In the genomic region with DNA sequence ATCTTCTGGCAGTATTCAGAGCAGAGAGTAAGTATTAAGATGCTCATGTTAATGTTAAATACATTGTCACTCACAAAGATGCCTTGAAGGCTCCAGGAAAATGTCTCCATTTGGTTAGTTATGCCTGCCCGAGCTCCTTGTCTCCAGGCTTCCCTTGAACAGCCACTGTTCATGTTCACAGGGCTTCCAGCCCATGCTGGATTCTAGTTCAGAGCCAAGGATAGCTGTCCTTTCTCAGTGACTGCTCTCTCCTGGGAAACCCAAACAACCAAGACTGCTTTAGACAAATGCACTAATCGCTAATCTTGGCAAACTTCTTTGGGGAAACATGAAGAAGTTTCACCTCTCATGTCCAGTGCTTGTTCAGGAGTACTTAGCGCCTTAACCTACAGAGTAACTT, we compare ENCODE assay signal across 21 mouse cellular contexts. TPM values are rescaled to one million over a fixed set of nuclear protein-coding genes. Genes with fewer than 3 reads are reported as not detected.
DNase-seq lines count a peak whose midpoint lies in the region; ATAC-seq lines count a peak whose summit lies in the region.
"Had no signal": no experiment of that assay in that cellular context is flagged by ENCODE, and none has a peak within 500 bp of the region (broad histone marks: within the 10 kb centered on the region; RNA-seq: fewer than 3 reads in every experiment).

No protein-coding gene starts in this region.

- H3K27ac ChIP-seq in hindbrain, embryonic 16.5 days (ENCODE audit: low read depth, low read length) = no peak overlapping the region
- no peak overlapping the region for H3K27ac ChIP-seq in hindbrain, embryonic 13.5 days
- H3K27ac ChIP-seq in limb, embryonic 15.5 days = 0 out of 2 replicates have a peak overlapping the region, but pooled peaks have one; percentile 27
- H3K27ac ChIP-seq in limb, embryonic 10.5 days = no peak overlapping the region
- H3K27ac ChIP-seq in neural tube, embryonic 15.5 days (replicated peaks) = no peak overlapping the region
- H3K27ac ChIP-seq: embryonic facial prominence, embryonic 13.5 days; embryonic facial prominence, embryonic 15.5 days; forebrain, embryonic 13.5 days; forebrain, embryonic 15.5 days had no signal

- H3K9ac ChIP-seq in hindbrain, embryonic 16.5 days (ENCODE audit: low read depth, low read length) = no peak overlapping the region
- H3K9ac ChIP-seq in hindbrain, embryonic 13.5 days = no peak overlapping the region
- H3K9ac ChIP-seq in limb, embryonic 15.5 days = no peak overlapping the region
- H3K9ac ChIP-seq in neural tube, embryonic 15.5 days (replicated peaks) = no peak overlapping the region
- H3K9ac ChIP-seq: embryonic facial prominence, embryonic 13.5 days; embryonic facial prominence, embryonic 15.5 days; forebrain, embryonic 13.5 days; forebrain, embryonic 15.5 days had no signal

- no peaks in the 10 kb centered on the region for H3K27me3 ChIP-seq in hindbrain, embryonic 16.5 days (replicated peaks; ENCODE audit: control insufficient read depth, insufficient read depth, low read length)
- H3K27me3 ChIP-seq in hindbrain, embryonic 13.5 days = no peaks in the 10 kb centered on the region
- H3K27me3 ChIP-seq in limb, embryonic 15.5 days = no peaks in the 10 kb centered on the region
- no peaks in the 10 kb centered on the region for H3K27me3 ChIP-seq in limb, embryonic 10.5 days (ENCODE audit: low read depth, poor library complexity, severe bottlenecking)
- no peaks in the 10 kb centered on the region for H3K27me3 ChIP-seq in neural tube, embryonic 15.5 days (replicated peaks)
- H3K27me3 ChIP-seq: embryonic facial prominence, embryonic 13.5 days; embryonic facial prominence, embryonic 15.5 days; forebrain, embryonic 13.5 days; forebrain, embryonic 15.5 days had no signal

- no peak overlapping the region for H3K4me3 ChIP-seq in hindbrain, embryonic 16.5 days (ENCODE audit: low read length)
- H3K4me3 ChIP-seq in hindbrain, embryonic 13.5 days = no peak overlapping the region
- H3K4me3 ChIP-seq in limb, embryonic 15.5 days = no peak overlapping the region
- H3K4me3 ChIP-seq in limb, embryonic 10.5 days = no peak overlapping the region
- no peak overlapping the region for H3K4me3 ChIP-seq in neural tube, embryonic 15.5 days (replicated peaks)
- H3K4me3 ChIP-seq: embryonic facial prominence, embryonic 13.5 days; embryonic facial prominence, embryonic 15.5 days; forebrain, embryonic 13.5 days; forebrain, embryonic 15.5 days had no signal

- peaks cover 40% of the 10 kb centered on the region for H3K36me3 ChIP-seq in hindbrain, embryonic 16.5 days (ENCODE audit: control insufficient read depth, insufficient read depth, low read length)
- H3K36me3 ChIP-seq in hindbrain, embryonic 13.5 days = peaks cover 86% of the 10 kb centered on the region
- peaks cover 69% of the 10 kb centered on the region for H3K36me3 ChIP-seq in limb, embryonic 15.5 days
- peaks cover 94% of the 10 kb centered on the region for H3K36me3 ChIP-seq in limb, embryonic 10.5 days
- peaks cover 73% of the 10 kb centered on the region for H3K36me3 ChIP-seq in neural tube, embryonic 15.5 days

- H3K4me1 ChIP-seq in hindbrain, embryonic 16.5 days (ENCODE audit: control insufficient read depth, insufficient read depth, low read depth, low read length) = no peaks in the 10 kb centered on the region
- no peaks in the 10 kb centered on the region for H3K4me1 ChIP-seq in hindbrain, embryonic 13.5 days (replicated peaks)
- no peaks in the 10 kb centered on the region for H3K4me1 ChIP-seq in limb, embryonic 15.5 days
- H3K4me1 ChIP-seq in limb, embryonic 10.5 days = no peaks in the 10 kb centered on the region
- no peaks in the 10 kb centered on the region for H3K4me1 ChIP-seq in neural tube, embryonic 15.5 days
- H3K4me1 ChIP-seq: embryonic facial prominence, embryonic 13.5 days; embryonic facial prominence, embryonic 15.5 days; forebrain, embryonic 13.5 days; forebrain, embryonic 15.5 days had no signal

- no peaks in the 10 kb centered on the region for H3K9me3 ChIP-seq in hindbrain, embryonic 16.5 days (ENCODE audit: control insufficient read depth, low read length)
- H3K9me3 ChIP-seq in hindbrain, embryonic 13.5 days = no peaks in the 10 kb centered on the region
- H3K9me3 ChIP-seq in limb, embryonic 15.5 days = no peaks in the 10 kb centered on the region
- H3K9me3 ChIP-seq in limb, embryonic 10.5 days (replicated peaks) = no peaks in the 10 kb centered on the region
- no peaks in the 10 kb centered on the region for H3K9me3 ChIP-seq in neural tube, embryonic 15.5 days (replicated peaks)
- H3K9me3 ChIP-seq: embryonic facial prominence, embryonic 13.5 days; embryonic facial prominence, embryonic 15.5 days; forebrain, embryonic 13.5 days; forebrain, embryonic 15.5 days had no signal

- peak; percentile 76; the same call in 1 of the 2 replicates for ATAC-seq in hindbrain, embryonic 16.5 days
- ATAC-seq in hindbrain, embryonic 13.5 days (ENCODE audit: low FRiP score) = no peak
- no peak for ATAC-seq in limb, embryonic 15.5 days (ENCODE audit: insufficient number of reproducible peaks, low FRiP score, low TSS enrichment, low read depth)
- ATAC-seq in neural tube, embryonic 15.5 days (ENCODE audit: low FRiP score) = peak; percentile 59; the same call in 1 of the 2 replicates
- ATAC-seq: forebrain, embryonic 13.5 days; forebrain, embryonic 15.5 days had no signal

- no peak overlapping the region for H3K4me2 ChIP-seq in hindbrain, embryonic 16.5 days (ENCODE audit: low read length)
- no peak overlapping the region for H3K4me2 ChIP-seq in hindbrain, embryonic 13.5 days
- no peak overlapping the region for H3K4me2 ChIP-seq in limb, embryonic 15.5 days
- H3K4me2 ChIP-seq in neural tube, embryonic 15.5 days = no peak overlapping the region
- H3K4me2 ChIP-seq: embryonic facial prominence, embryonic 13.5 days; embryonic facial prominence, embryonic 15.5 days; forebrain, embryonic 13.5 days; forebrain, embryonic 15.5 days had no signal

- 92% methylated on average over 3 of the region's 3 CpGs for WGBS in hindbrain, embryonic 16.5 days
- WGBS in hindbrain, embryonic 13.5 days = 96% methylated on average over 3 of the region's 3 CpGs
- WGBS in limb, embryonic 15.5 days = 89% methylated on average over 3 of the region's 3 CpGs
- WGBS in limb, embryonic 10.5 days = 93% methylated on average over 3 of the region's 3 CpGs
- 89% methylated on average over 3 of the region's 3 CpGs for WGBS in neural tube, embryonic 15.5 days

- DNase-seq in limb, embryonic 10.5 days (ENCODE audit: low spot score) = no peak
- DNase-seq in neural tube, embryonic 10.5 days (ENCODE audit: extremely low spot score, low spot score) = no peak
- DNase-seq in lung, adult 18-20 months = no peak
- DNase-seq: adrenal gland, adult 2 months; adrenal gland, postnatal 10 days; adrenal gland, postnatal 25 days; cerebellum, adult 11 months; cerebellum, adult 18-20 months; cerebellum, adult 8-10 months; cerebellum, adult 9-11 months; cerebellum, postnatal 14 days; cerebellum, postnatal 36 days; embryo, embryonic 11 days had no signal

RNA-seq across cellular contexts. Expression of a gene that starts 46.5 kb away (rescaled TPM):
- 29.3 and 32.5 TPM in 2 replicates for polyA plus RNA-seq in hindbrain, embryonic 16.5 days (2015; fragmentation: Nextera tagmentation; extraction: Ambion mirVana)
- polyA plus RNA-seq in hindbrain, embryonic 13.5 days (2015; fragmentation: Nextera tagmentation; extraction: Ambion mirVana) = 33.2 and 35.2 TPM in 2 replicates
- 33.4 and 35.5 TPM in 2 replicates for polyA plus RNA-seq in limb, embryonic 15.5 days (2015; fragmentation: Nextera tagmentation; extraction: Ambion mirVana)
- polyA plus RNA-seq in limb, embryonic 10.5 days (2016; fragmentation: Nextera tagmentation; extraction: Ambion mirVana) = 36.6 and 37.6 TPM in 2 replicates
- 32.9 and 34.5 TPM in 2 replicates for polyA plus RNA-seq in neural tube, embryonic 15.5 days (2015; fragmentation: Nextera tagmentation; extraction: Ambion mirVana)

RNA-seq across cellular contexts. Expression of a gene that starts 46.8 kb away (rescaled TPM):
- polyA plus RNA-seq in hindbrain, embryonic 16.5 days (2015; fragmentation: Nextera tagmentation; extraction: Ambion mirVana) = 10.6 and 11.6 TPM in 2 replicates
- 11.8 and 14.0 TPM in 2 replicates for polyA plus RNA-seq in hindbrain, embryonic 13.5 days (2015; fragmentation: Nextera tagmentation; extraction: Ambion mirVana)
- 23.8 and 23.9 TPM in 2 replicates for polyA plus RNA-seq in limb, embryonic 15.5 days (2015; fragmentation: Nextera tagmentation; extraction: Ambion mirVana)
- polyA plus RNA-seq in limb, embryonic 10.5 days (2016; fragmentation: Nextera tagmentation; extraction: Ambion mirVana) = 28.9 and 30.3 TPM in 2 replicates
- polyA plus RNA-seq in neural tube, embryonic 15.5 days (2015; fragmentation: Nextera tagmentation; extraction: Ambion mirVana) = 11.3 and 14.9 TPM in 2 replicates

RNA-seq across cellular contexts. Expression of a gene that starts 58.5 kb away (rescaled TPM):
- 0.39 and 0.41 TPM in 2 replicates for polyA plus RNA-seq in hindbrain, embryonic 16.5 days (2015; fragmentation: Nextera tagmentation; extraction: Ambion mirVana)
- 0.43 and 0.54 TPM in 2 replicates for polyA plus RNA-seq in hindbrain, embryonic 13.5 days (2015; fragmentation: Nextera tagmentation; extraction: Ambion mirVana)
- polyA plus RNA-seq in limb, embryonic 15.5 days (2015; fragmentation: Nextera tagmentation; extraction: Ambion mirVana) = 1.4 and 1.5 TPM in 2 replicates
- polyA plus RNA-seq in limb, embryonic 10.5 days (2016; fragmentation: Nextera tagmentation; extraction: Ambion mirVana) = 0.94 and 0.96 TPM in 2 replicates
- 0.55 and 0.93 TPM in 2 replicates for polyA plus RNA-seq in neural tube, embryonic 15.5 days (2015; fragmentation: Nextera tagmentation; extraction: Ambion mirVana)

Comparison
In these comparisons a context has a peak if more than half of its experiments do, and no peak if none do; other contexts are left out.
1. ATAC-seq: peak in hindbrain, embryonic 16.5 days (single experiment) and neural tube, embryonic 15.5 days (single experiment); none in hindbrain, embryonic 13.5 days (single experiment) and limb, embryonic 15.5 days (single experiment).